Mouse (Mus musculus): ENCODE data around the gene Cmbl.

DNA sequence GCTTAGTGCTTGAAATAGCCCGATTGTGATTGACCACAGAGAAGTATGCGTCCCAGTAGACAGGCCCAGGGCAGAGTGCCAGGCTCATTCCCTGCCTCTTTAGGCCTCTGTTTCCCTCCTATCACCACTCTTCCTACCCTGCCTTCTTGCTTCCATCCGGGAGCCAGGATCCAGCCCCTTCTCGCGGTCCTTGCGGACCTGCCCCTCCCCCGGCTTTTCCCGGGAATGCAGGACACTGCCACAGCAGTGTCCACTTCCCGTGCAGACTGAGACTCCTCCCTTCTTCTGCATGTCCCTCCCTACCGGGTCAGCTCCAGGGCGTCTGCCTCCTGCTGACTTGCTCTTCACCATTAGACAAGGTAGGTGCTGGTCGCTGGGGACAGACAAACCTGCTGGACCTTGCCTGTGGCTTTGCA, 3.4 kb downstream of the Cmbl start:
- TF ChIP-seq CTCF (IDR thresholded peaks at IDR 0.05; ENCODE audit: low read depth) = no peak
- no peak for TF ChIP-seq EP300 (IDR thresholded peaks at IDR 0.05; ENCODE audit: low read depth)

All from heart, postnatal 0 days (tissue).